In the genomic region with DNA sequence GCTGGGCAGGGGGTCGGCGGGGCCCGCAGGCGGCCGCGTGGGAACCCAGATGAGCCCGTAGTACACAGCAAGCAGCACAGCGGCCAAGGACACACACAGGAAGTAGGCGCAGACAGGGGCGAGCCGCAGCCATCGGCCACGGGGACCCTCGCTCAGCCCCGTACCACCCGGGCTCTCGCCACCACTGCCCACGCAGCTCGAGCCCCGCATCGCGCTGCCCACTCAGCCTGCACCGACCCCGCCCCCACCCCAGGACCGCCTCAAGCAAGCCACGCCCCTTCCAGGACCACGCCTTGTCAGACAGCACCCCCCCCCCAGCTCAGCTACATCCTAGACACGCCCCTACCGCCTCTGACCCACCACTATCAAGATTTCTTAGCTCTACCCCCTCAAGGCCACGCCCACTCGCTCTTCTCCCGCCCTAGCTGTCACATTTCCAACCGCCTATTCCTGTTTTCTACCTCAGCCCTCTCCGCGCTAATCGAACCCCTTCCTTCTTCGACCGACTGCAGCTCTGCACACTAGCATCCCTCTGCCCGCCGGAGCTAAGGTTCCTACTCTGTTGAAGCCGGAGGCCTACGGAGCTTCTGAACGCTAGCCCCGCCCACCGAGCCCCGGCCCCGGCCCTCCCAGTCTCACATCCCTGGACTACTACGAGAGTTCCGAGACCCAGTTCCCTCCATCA, we compare ENCODE assay signal across 8 mouse cellular contexts. TPM values are rescaled to one million over a fixed set of nuclear protein-coding genes. Genes with fewer than 3 reads are reported as not detected.
DNase-seq lines count a peak whose midpoint lies in the region; ATAC-seq lines count a peak whose summit lies in the region.

Gene Inafm1 (minus strand): TSS at position 537 of the 685 bp plus-strand sequence.

- ATAC-seq in inflammation-experienced regulatory T-cells, adult 6 months, result peak; percentile 76
- peak; percentile 58 for ATAC-seq in megakaryocyte-erythroid progenitor cell, adult 5-6 weeks (replicated peaks; ENCODE audit: low FRiP score, low TSS enrichment, poor library complexity, severe bottlenecking)

- DNase-seq in adrenal gland, adult 2 months, result peak; percentile 92
- DNase-seq in embryo, embryonic 10.5 days (ENCODE audit: low spot score), result peak; percentile 98
- peak; percentile 88 for DNase-seq in gastrocnemius, postnatal 14 days
- DNase-seq in left cerebral cortex, postnatal 14 days (ENCODE audit: low spot score in 2 of 2), result peak; percentile 84 to 85
- DNase-seq in right cerebral cortex, postnatal 36 days (ENCODE audit: low spot score in 2 of 2), result peak; percentile 80 to 82
- DNase-seq in yolk sac, embryonic 10.5 days (ENCODE audit: low spot score), result peak; percentile 98

- intact Hi-C loops in gastrocnemius, postnatal 14 days (cut with DNase I; ENCODE audit: low total_unique reads), result no loop called here
- intact Hi-C loops in left cerebral cortex, postnatal 14 days (cut with DNase I), result no loop called here

RNA-seq across cellular contexts. Expression of gene Inafm1, which starts in this region (rescaled TPM):
- 10 to 100 TPM; 13.3 to 22.9 TPM for total RNA-seq in adrenal gland, adult 2 months (2021)
- polyA plus RNA-seq in adrenal gland, adult 2 months (2012; rRNA removed), result 160 and 217 TPM in 2 replicates
- 10 to 100 TPM; 11.1 to 12.4 TPM for total RNA-seq in gastrocnemius, postnatal 14 days (2021)
- 1 to 10 TPM in 2 of 3 experiments, under 1 TPM in 1; 0.96 to 2.4 (median 2.3) TPM for polyA plus RNA-seq in inflammation-experienced regulatory T-cells, adult 6 months (2017; shearing (Covaris generic))
- total RNA-seq in left cerebral cortex, postnatal 14 days (2021), result 10 to 100 TPM; 30.3 to 30.8 TPM
- 23.3 and 28.3 TPM in 2 replicates for total RNA-seq in megakaryocyte-erythroid progenitor cell, adult 5-6 weeks (2014; fragmentation: Nextera tagmentation)
- 14.8 and 18.4 TPM in 2 replicates for total RNA-seq in megakaryocyte-erythroid progenitor cell, adult 5-6 weeks (2017)

Comparison
In these comparisons a context has a peak if more than half of its experiments do, and no peak if none do; other contexts are left out.
1. Peak in every context shown above with its lines: DNase-seq and ATAC-seq.
2. RNA of gene Inafm1 (polyA plus RNA-seq): 160 to 217 TPM in adrenal gland, adult 2 months; 0.96 to 2.4 TPM in inflammation-experienced regulatory T-cells, adult 6 months; every median in the first group is over 10 times any median in the second.